Mouse (Mus musculus): Measurements from ENCODE around the gene Slc9a3.

Slc9a3 gene

GRCm38 (mm10) chr13:74121141-74121602 lies at the start of gene Slc9a3:
TSS of gene Slc9a3 (plus strand) at chr13:74121457.
- in situ Hi-C loops (cut with MboI, MseI) = loop anchor here (25.0 kb wide), 1 partner anchor 166 kb away; the partner anchor contains the start of gene Ahrr

GRCm38 (mm10) chr13:74071714-74072113 lies 49.5 kb upstream of the Slc9a3 start:
- in situ Hi-C loops (cut with MboI, MseI) = no loop called here

GRCm38 (mm10) chr13:74073369-74073768 lies 47.9 kb upstream of the Slc9a3 start:
- in situ Hi-C loops (cut with MboI, MseI) = no loop called here

- in situ Hi-C loops (cut with MboI, MseI) = no loop called here
Measured at GRCm38 (mm10) chr13:74090265-74090664, 31.0 kb upstream of the Slc9a3 start.

- in situ Hi-C loops (cut with MboI, MseI) = no loop called here
Measured at GRCm38 (mm10) chr13:74095936-74096335, 25.3 kb upstream of the Slc9a3 start.

- in situ Hi-C loops (cut with MboI, MseI) = no loop called here
Measured at GRCm38 (mm10) chr13:74096715-74097363, 24.4 kb upstream of the Slc9a3 start.

- in situ Hi-C loops (cut with MboI, MseI) = no loop called here
Measured at GRCm38 (mm10) chr13:74098913-74099312, 22.3 kb upstream of the Slc9a3 start.

- in situ Hi-C loops (cut with MboI, MseI) = loop anchor here (25.0 kb wide), 1 partner anchor 185 kb away; the partner anchor contains the start of gene Ahrr
Measured at GRCm38 (mm10) chr13:74102108-74102830, 19.0 kb upstream of the Slc9a3 start.

GRCm38 (mm10) chr13:74102831-74103582 lies 18.2 kb upstream of the Slc9a3 start:
- in situ Hi-C loops (cut with MboI, MseI) = loop anchor here (25.0 kb wide), 1 partner anchor 184 kb away; the partner anchor contains the start of gene Ahrr

GRCm38 (mm10) chr13:74104417-74104816 lies 16.8 kb upstream of the Slc9a3 start:
- in situ Hi-C loops (cut with MboI, MseI) = loop anchor here (25.0 kb wide), 1 partner anchor 183 kb away; the partner anchor contains the start of gene Ahrr

- in situ Hi-C loops (cut with MboI, MseI) = loop anchor here (25.0 kb wide), 1 partner anchor 180 kb away; the partner anchor contains the start of gene Ahrr
Measured at GRCm38 (mm10) chr13:74107410-74107809, 13.8 kb upstream of the Slc9a3 start.

- in situ Hi-C loops (cut with MboI, MseI) = loop anchor here (25.0 kb wide), 1 partner anchor 175 kb away; the partner anchor contains the start of gene Ahrr
Measured at GRCm38 (mm10) chr13:74112593-74112992, 8.7 kb upstream of the Slc9a3 start.

- in situ Hi-C loops (cut with MboI, MseI) = loop anchor here (25.0 kb wide), 1 partner anchor 174 kb away; the partner anchor contains the start of gene Ahrr
Measured at GRCm38 (mm10) chr13:74113626-74114191, 7.5 kb upstream of the Slc9a3 start.

GRCm38 (mm10) chr13:74121795-74122330 lies 606 bp downstream of the Slc9a3 start:
- in situ Hi-C loops (cut with MboI, MseI) = loop anchor here (25.0 kb wide), 1 partner anchor 165 kb away; the partner anchor contains the start of gene Ahrr

GRCm38 (mm10) chr13:74122632-74123031 lies 1.4 kb downstream of the Slc9a3 start:
- in situ Hi-C loops (cut with MboI, MseI) = loop anchor here (25.0 kb wide), 1 partner anchor 165 kb away; the partner anchor contains the start of gene Ahrr

- in situ Hi-C loops (cut with MboI, MseI) = no loop called here
Measured at GRCm38 (mm10) chr13:74127571-74127970, 6.3 kb downstream of the Slc9a3 start.

- in situ Hi-C loops (cut with MboI, MseI) = no loop called here
Measured at GRCm38 (mm10) chr13:74129909-74130308, 8.7 kb downstream of the Slc9a3 start.

- in situ Hi-C loops (cut with MboI, MseI) = no loop called here
Measured at GRCm38 (mm10) chr13:74138906-74139647, 17.8 kb downstream of the Slc9a3 start.

GRCm38 (mm10) chr13:74140793-74141192 lies 19.5 kb downstream of the Slc9a3 start:
- in situ Hi-C loops (cut with MboI, MseI) = no loop called here

GRCm38 (mm10) chr13:74143282-74143681 lies 22.0 kb downstream of the Slc9a3 start:
- in situ Hi-C loops (cut with MboI, MseI) = no loop called here

Measured in T-helper 1 cell (primary cell).